8 mouse cellular contexts compared by ENCODE assay signal in the genomic region with DNA sequence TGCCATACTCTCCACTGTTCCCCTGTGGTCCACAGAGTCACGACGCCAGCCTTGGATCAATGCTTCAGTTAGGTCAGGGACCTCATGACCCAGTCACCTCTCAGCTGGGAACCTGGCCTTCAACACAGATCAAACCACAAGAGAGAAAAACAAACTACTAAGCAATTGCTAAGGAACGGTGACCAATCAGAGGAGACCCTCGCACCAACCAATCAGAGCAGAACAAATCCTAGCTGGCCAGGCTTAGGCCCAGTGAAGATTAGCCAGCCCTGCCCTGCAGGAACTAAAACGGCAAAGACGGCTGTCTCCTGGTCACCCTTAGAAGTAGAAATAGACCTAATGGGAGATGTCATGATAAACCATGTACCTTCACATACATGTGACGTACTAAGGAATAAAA. TPM values are rescaled to one million over a fixed set of nuclear protein-coding genes. Genes with fewer than 3 reads are reported as not detected.
DNase-seq lines count a peak whose midpoint lies in the region; ATAC-seq lines count a peak whose summit lies in the region.

No protein-coding gene starts in this region.

- peak; percentile 53; the same call in 1 of the 2 replicates for ATAC-seq in embryonic facial prominence, embryonic 15.5 days (ENCODE audit: insufficient number of reproducible peaks, low FRiP score, low TSS enrichment, low read depth)
- peak; percentile 58 for ATAC-seq in hindbrain, embryonic 12.5 days (ENCODE audit: low FRiP score)
- peak; percentile 77 for ATAC-seq in midbrain, embryonic 13.5 days
- ATAC-seq in erythroblast, adult 5-6 weeks (replicated peaks; ENCODE audit: low FRiP score, poor library complexity, severe bottlenecking) = no peak

- no peaks in the 10 kb centered on the region for H3K27me3 ChIP-seq in embryonic facial prominence, embryonic 15.5 days
- no peaks in the 10 kb centered on the region for H3K27me3 ChIP-seq in hindbrain, embryonic 12.5 days
- H3K27me3 ChIP-seq in midbrain, embryonic 13.5 days = no peaks in the 10 kb centered on the region; the same call in 1 of the 2 replicates

- no peaks in the 10 kb centered on the region for H3K9me3 ChIP-seq in embryonic facial prominence, embryonic 15.5 days (replicated peaks)
- no peaks in the 10 kb centered on the region for H3K9me3 ChIP-seq in hindbrain, embryonic 12.5 days (replicated peaks)
- no peaks in the 10 kb centered on the region for H3K9me3 ChIP-seq in midbrain, embryonic 13.5 days

- peak overlapping the region; percentile 12; the same call in 1 of the 2 replicates for H3K4me3 ChIP-seq in embryonic facial prominence, embryonic 15.5 days (replicated peaks)
- H3K4me3 ChIP-seq in hindbrain, embryonic 12.5 days = no peak overlapping the region
- H3K4me3 ChIP-seq in midbrain, embryonic 13.5 days (replicated peaks) = no peak overlapping the region

- intact Hi-C loops in left cerebral cortex, postnatal 25 days (cut with DNase I) = loop anchor here (1.0 to 5.0 kb wide), 3 partner anchors 118 to 409 kb away; no protein-coding TSS in a partner anchor

- H3K4me2 ChIP-seq in embryonic facial prominence, embryonic 15.5 days (replicated peaks) = peak overlapping the region; percentile 32
- H3K4me2 ChIP-seq in hindbrain, embryonic 12.5 days (replicated peaks) = peak overlapping the region; percentile 38
- peak overlapping the region; percentile 21 for H3K4me2 ChIP-seq in midbrain, embryonic 13.5 days (replicated peaks)

- H3K27ac ChIP-seq in embryonic facial prominence, embryonic 15.5 days (replicated peaks) = no peak overlapping the region
- no peak overlapping the region for H3K27ac ChIP-seq in hindbrain, embryonic 12.5 days
- H3K27ac ChIP-seq in midbrain, embryonic 13.5 days = no peak overlapping the region

- no peak overlapping the region for H3K9ac ChIP-seq in embryonic facial prominence, embryonic 15.5 days
- H3K9ac ChIP-seq in hindbrain, embryonic 12.5 days = no peak overlapping the region
- no peak overlapping the region for H3K9ac ChIP-seq in midbrain, embryonic 13.5 days (replicated peaks)

- H3K4me1 ChIP-seq in embryonic facial prominence, embryonic 15.5 days = no peaks in the 10 kb centered on the region; the same call in 1 of the 2 replicates
- H3K4me1 ChIP-seq in hindbrain, embryonic 12.5 days = peaks cover 16% of the 10 kb centered on the region
- peaks cover 43% of the 10 kb centered on the region for H3K4me1 ChIP-seq in midbrain, embryonic 13.5 days (replicated peaks)

- 46% methylated on average over 7 of the region's 7 CpGs for WGBS in embryonic facial prominence, embryonic 15.5 days
- 37% methylated on average over 7 of the region's 7 CpGs for WGBS in hindbrain, embryonic 12.5 days
- 23% methylated on average over 7 of the region's 7 CpGs for WGBS in midbrain, embryonic 13.5 days

- 0 out of 2 replicates have a peak, but pooled peaks cover 3% of the 10 kb centered on the region for H3K36me3 ChIP-seq in embryonic facial prominence, embryonic 15.5 days
- H3K36me3 ChIP-seq in hindbrain, embryonic 12.5 days = 0 out of 2 replicates have a peak, but pooled peaks cover 3% of the 10 kb centered on the region
- 0 out of 2 replicates have a peak, but pooled peaks cover 6% of the 10 kb centered on the region for H3K36me3 ChIP-seq in midbrain, embryonic 13.5 days

- DNase-seq in lung, adult 18-20 months = peak; percentile 45 to 66
- DNase-seq in lung, postnatal 14 days = no peak
- DNase-seq in left cerebral cortex, postnatal 25 days (ENCODE audit: low spot score in 2 of 2) = peak; percentile 31 to 57
- no peak for DNase-seq in thymus, postnatal 10 days (ENCODE audit: low spot score in 2 of 2)

RNA-seq across cellular contexts. Expression of gene Fxn, which starts 9.1 kb away (rescaled TPM):
- polyA plus RNA-seq in embryonic facial prominence, embryonic 15.5 days (2015; fragmentation: Nextera tagmentation; extraction: Ambion mirVana) = 37.5 and 39.9 TPM in 2 replicates
- 36.3 and 44.6 TPM in 2 replicates for polyA plus RNA-seq in hindbrain, embryonic 12.5 days (2016; fragmentation: Nextera tagmentation; extraction: Ambion mirVana)
- 1 to 10 TPM; 6.9 to 7.4 TPM for total RNA-seq in left cerebral cortex, postnatal 25 days (2021)
- polyA plus RNA-seq in midbrain, embryonic 13.5 days (2015; fragmentation: Nextera tagmentation; extraction: Ambion mirVana) = 40.1 and 41.4 TPM in 2 replicates
- total RNA-seq in erythroblast, adult 5-6 weeks (2015; ENCODE audit: low replicate concordance) = 10.7 and 19.2 TPM in 2 replicates
- total RNA-seq in erythroblast, adult 5-6 weeks (2017; ENCODE audit: low replicate concordance) = 3.0 and 5.7 TPM in 2 replicates

RNA-seq across cellular contexts. Expression of gene Tjp2, which starts 46.5 kb away (rescaled TPM):
- polyA plus RNA-seq in embryonic facial prominence, embryonic 15.5 days (2015; fragmentation: Nextera tagmentation; extraction: Ambion mirVana) = 18.3 and 19.2 TPM in 2 replicates
- 26.7 and 28.7 TPM in 2 replicates for polyA plus RNA-seq in hindbrain, embryonic 12.5 days (2016; fragmentation: Nextera tagmentation; extraction: Ambion mirVana)
- total RNA-seq in left cerebral cortex, postnatal 25 days (2021) = 10 to 100 TPM; 16.6 to 18.5 TPM
- 13.6 and 13.9 TPM in 2 replicates for polyA plus RNA-seq in midbrain, embryonic 13.5 days (2015; fragmentation: Nextera tagmentation; extraction: Ambion mirVana)
- not detected in 2 replicates for total RNA-seq in erythroblast, adult 5-6 weeks (2015; ENCODE audit: low replicate concordance)
- total RNA-seq in erythroblast, adult 5-6 weeks (2017; ENCODE audit: low replicate concordance) = 0.17 and 0.98 TPM in 2 replicates

Comparison
In these comparisons a context has a peak if more than half of its experiments do, and no peak if none do; other contexts are left out.
1. DNase-seq: peak in lung, adult 18-20 months (2 of 2) and left cerebral cortex, postnatal 25 days (2 of 2); none in lung, postnatal 14 days (single experiment) and thymus, postnatal 10 days (0 of 2).
2. Peak in every context shown above with its lines, with median percentiles within 50 percentile points of each other: H3K4me2 ChIP-seq.